Mouse (Mus musculus): ENCODE data around the gene Astl.

DNA sequence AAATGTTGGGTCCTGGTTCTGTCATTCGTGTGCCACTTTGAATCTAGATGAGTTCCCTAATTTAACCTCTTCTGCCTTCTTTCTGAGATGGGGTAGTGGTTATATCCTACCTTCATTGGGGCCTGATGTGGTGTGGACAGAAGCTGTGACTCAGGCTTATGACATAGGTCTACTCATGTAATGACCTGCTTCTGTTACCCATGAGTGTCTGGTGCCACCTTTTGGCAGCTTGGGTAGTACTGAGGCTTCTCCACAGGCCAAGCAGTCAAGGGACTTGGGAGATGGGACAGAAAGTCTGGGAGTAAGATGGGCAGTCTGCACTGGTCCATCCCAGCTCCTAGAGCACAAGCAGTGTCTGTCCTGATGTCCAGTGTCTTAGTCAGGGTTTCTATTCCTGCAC lies 7.9 kb downstream of the Astl start:
- TF ChIP-seq CTCF (IDR thresholded peaks at IDR 0.05; ENCODE audit: low read depth, low read length): no peak
- TF ChIP-seq POLR2AphosphoS5 (IDR thresholded peaks at IDR 0.05; ENCODE audit: insufficient replicate concordance, low read depth, low read length): no peak
